Mouse (Mus musculus): Measurements from ENCODE around the gene Gm20820.
"Not testable (repeated sequence)": the region's sequence is repeated elsewhere in the genome, so short reads cannot be mapped to it uniquely, and the experiment has no call there.

Gm20820 gene

DNA sequence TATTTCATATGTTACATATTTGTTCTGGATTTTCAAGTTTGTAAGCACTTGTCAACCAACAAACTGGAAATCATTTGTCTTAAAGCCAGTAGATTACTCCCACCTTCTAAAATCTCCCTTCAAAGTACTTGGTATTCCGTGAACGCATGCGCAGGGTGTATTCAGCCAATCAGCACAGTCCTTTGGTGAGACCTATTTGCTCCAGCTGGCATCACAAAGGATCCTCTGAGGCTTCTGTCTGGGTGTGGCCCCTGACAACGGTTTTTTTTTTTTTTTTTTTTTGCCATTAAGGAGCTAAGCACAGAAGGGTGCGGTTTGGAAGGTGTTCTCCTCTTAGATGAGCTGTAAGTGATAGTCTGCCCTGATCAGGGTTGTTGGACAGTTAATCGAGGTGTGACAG, at the start of gene Gm20820:
Gm20820 (plus strand) TSS at position 301 of the 400 bp plus-strand sequence.
- not testable (repeated sequence) for DNase-seq (ENCODE audit: low spot score)

Measured in urinary bladder, postnatal 25 days (tissue).